Mouse (Mus musculus) small intestine, adult 2 months (tissue): Measurements from ENCODE around the gene Zim1.

Experiments
- CTCF ChIP-seq: fragments of 200-500 bp; IDR thresholded peaks from 2 replicates; pipeline ENCODE4 v1.5.1; 2012; ENCODE audit warnings: low read depth, mild to moderate bottlenecking, control low read depth, inconsistent platforms, low read length, moderate library complexity, mixed read lengths; ENCODE audit not compliant: insufficient replicate concordance, insufficient read length; ENCODE audit errors: extremely low read depth
- POLR2A ChIP-seq: fragments of 200-500 bp; IDR thresholded peaks from 2 replicates; pipeline ENCODE4 v1.6.1; 2012; ENCODE audit warnings: low read depth, mild to moderate bottlenecking, control low read depth, inconsistent platforms, low read length, moderate library complexity

DNA sequence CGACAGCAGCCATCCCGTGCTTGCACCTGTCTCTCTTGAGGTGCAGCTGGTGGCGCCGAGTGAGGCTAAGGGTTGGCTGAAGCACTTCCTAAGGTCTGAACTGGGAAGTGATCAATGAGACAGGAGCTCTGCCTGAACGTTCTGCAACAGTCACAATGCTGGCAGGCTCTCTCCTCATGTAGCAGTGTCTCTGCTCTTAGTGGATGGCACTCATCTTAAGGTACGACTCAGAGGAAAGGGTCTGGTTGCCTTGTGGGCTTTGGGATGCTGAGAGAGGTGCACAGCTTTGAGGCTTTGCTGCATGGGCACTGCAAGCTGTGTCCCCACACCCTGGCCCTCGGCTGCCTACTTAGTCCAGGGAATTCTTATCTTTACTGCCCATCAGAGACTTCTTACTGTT is 45.0 kb downstream of the Zim1 start:
- TF ChIP-seq CTCF (no peak), POLR2A (no peak)
